Mouse (Mus musculus) MEL (cell line): Measurements from ENCODE around the gene Lhpp.

Experiments used
- CHD2 ChIP-seq: IDR thresholded peaks from 2 replicates; pipeline ENCODE4 v1.6.1; 2011; ENCODE audit warnings: low read length, improper control_type of control experiment
- GATA1 ChIP-seq: IDR thresholded peaks from 2 replicates; pipeline ENCODE4 v1.6.1; 2011; ENCODE audit warnings: low read depth, low read length, improper control_type of control experiment
- POLR2A ChIP-seq, 2 experiments: IDR thresholded peaks; 2 replicates each; pipeline ENCODE4 v1.6.1; 2011 to 2012; ENCODE audit warnings: low read length in 2 of 2, mild to moderate bottlenecking in 2 of 2, control low read depth in 1 of 2, improper control_type of control experiment in 1 of 2, low read depth in 1 of 2, moderate library complexity in 1 of 2; ENCODE audit not compliant: control insufficient read depth in 1 of 2, insufficient read depth in 1 of 2, poor library complexity in 1 of 2
- SIN3A ChIP-seq: IDR thresholded peaks from 2 replicates; pipeline ENCODE4 v1.6.1; 2012; ENCODE audit warnings: low read length, improper control_type of control experiment, inconsistent platforms

DNA sequence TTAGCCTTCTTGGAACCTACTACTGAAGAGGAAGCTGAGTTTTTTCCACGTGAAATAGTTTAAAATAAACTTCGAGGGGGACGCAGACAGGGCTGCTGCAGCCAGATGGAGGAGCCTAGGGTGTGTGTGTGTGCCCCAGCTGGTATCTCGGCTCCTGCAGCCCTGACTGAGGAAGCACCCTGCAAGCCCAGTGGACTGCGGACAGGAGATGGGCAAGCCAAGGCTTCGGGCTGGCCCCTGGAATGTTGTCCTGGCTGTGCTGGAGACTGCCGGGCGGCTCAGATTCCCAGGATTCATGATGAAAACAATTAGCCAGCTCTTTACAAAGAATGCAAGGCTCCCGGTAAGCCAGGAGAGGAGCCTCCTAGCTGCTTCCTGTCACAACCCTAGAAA lies 47.6 kb downstream of the Lhpp start:
- TF ChIP-seq CHD2 (no peak), GATA1 (no peak), POLR2A (IDR thresholded peaks at IDR 0.05; ENCODE audit: control insufficient read depth in 1 of 2, insufficient read depth in 1 of 2, low read depth in 1 of 2, low read length in 2 of 2, poor library complexity in 1 of 2) (no peak), SIN3A (no peak)
